Mouse (Mus musculus) gastrocnemius, postnatal 25 days (tissue): ENCODE data around the gene Atg7. TPM values are rescaled to one million over a fixed set of nuclear protein-coding genes. Genes with fewer than 3 reads are reported as not detected.
A peak's percentile ranks its signal among the peaks of the same experiment; 100 is the strongest.
"Not testable (repeated sequence)": the region's sequence is repeated elsewhere in the genome, so short reads cannot be mapped to it uniquely, and the experiment has no call there.

ENCODE experiments used
- DNase-seq: peaks from one replicate; pipeline ENCODE4 v3.0.0; 2022
- long read RNA-seq, 2 experiments: library from polyadenylated mRNA; stranded (forward); transcript quantifications; one replicate each; pipeline ENCODE4 v2.0.0; 2021
- total RNA-seq, 2 experiments: library from RNA; stranded (reverse); gene quantifications; 1 replicate in 1 of 2; 2 replicates in 1 of 2; pipeline ENCODE4 v1.2.3; 2021

Gene Atg7
- total RNA-seq, result 1 to 10 TPM; 5.6 to 6.5 TPM
- long read RNA-seq, experiment 1, partial matches to known transcripts, result 1 of 2 reads
- long read RNA-seq, experiment 1, other reads (novel, unspliced or antisense), result 1 of 2 reads
- long read RNA-seq, experiment 2, transcript Atg7-201 (19 exons, 3,761 nt), result major isoform, 6 of 13 reads
- long read RNA-seq, experiment 2, partial matches to known transcripts, result 2 of 13 reads
- long read RNA-seq, experiment 2, other reads (novel, unspliced or antisense), result 5 of 13 reads

- DNase-seq, result peak; percentile 87
Measured at GRCm38 (mm10) chr6:114642601-114643528, at the start of gene Atg7. Atg7 (plus strand) TSS chr6:114643097.

- DNase-seq, result peak; percentile 35
Measured at GRCm38 (mm10) chr6:114614076-114614475, 28.8 kb upstream of the Atg7 start.

- DNase-seq, result not testable (repeated sequence)
Measured at GRCm38 (mm10) chr6:114633886-114634285, 9.0 kb upstream of the Atg7 start.

- DNase-seq, result peak; percentile 0
Measured at GRCm38 (mm10) chr6:114643716-114644115, 819 bp downstream of the Atg7 start.

- peak; percentile 0 for DNase-seq
Measured at GRCm38 (mm10) chr6:114644531-114644930, 1.6 kb downstream of the Atg7 start.

- DNase-seq, result no peak
Measured at GRCm38 (mm10) chr6:114646201-114646600, 3.3 kb downstream of the Atg7 start.

- DNase-seq, result no peak
Measured at GRCm38 (mm10) chr6:114647011-114647410, 4.1 kb downstream of the Atg7 start.

GRCm38 (mm10) chr6:114648352-114649030 is 5.6 kb downstream of the Atg7 start:
- no peak for DNase-seq

- DNase-seq, result no peak
Measured at GRCm38 (mm10) chr6:114652209-114652608, 9.3 kb downstream of the Atg7 start.

GRCm38 (mm10) chr6:114656826-114657600 is 14.1 kb downstream of the Atg7 start:
- no peak for DNase-seq

- DNase-seq, result no peak
Measured at GRCm38 (mm10) chr6:114657807-114658206, 14.9 kb downstream of the Atg7 start.

GRCm38 (mm10) chr6:114659278-114659991 is 16.5 kb downstream of the Atg7 start:
- no peak for DNase-seq

GRCm38 (mm10) chr6:114659992-114660800 is 17.3 kb downstream of the Atg7 start:
- no peak for DNase-seq

GRCm38 (mm10) chr6:114663707-114664106 is 20.8 kb downstream of the Atg7 start:
- no peak for DNase-seq

- DNase-seq, result no peak
Measured at GRCm38 (mm10) chr6:114664716-114665115, 21.8 kb downstream of the Atg7 start.

GRCm38 (mm10) chr6:114667518-114667917 is 24.6 kb downstream of the Atg7 start:
- no peak for DNase-seq

- DNase-seq, result no peak
Measured at GRCm38 (mm10) chr6:114674771-114675170, 31.9 kb downstream of the Atg7 start.

GRCm38 (mm10) chr6:114676091-114676490 is 33.2 kb downstream of the Atg7 start:
- no peak for DNase-seq

GRCm38 (mm10) chr6:114682092-114682711 is 39.3 kb downstream of the Atg7 start:
- DNase-seq, result no peak

GRCm38 (mm10) chr6:114683741-114684140 is 40.8 kb downstream of the Atg7 start:
- DNase-seq, result no peak
